Mouse (Mus musculus): Measurements from ENCODE around the gene Unc119b.

GRCm38 (mm10) chr5:115163563-115163962 lies 28.8 kb upstream of the Unc119b start:
- TF ChIP-seq GATA1 (IDR thresholded peaks at IDR 0.05; ENCODE audit: low read length) (no peak), TAL1 (IDR thresholded peaks at IDR 0.05; ENCODE audit: low read length) (no peak)

Measured in erythroblast, embryonic 14.5 days (primary cell).